Mouse (Mus musculus): ENCODE data around the gene Kirrel2.
"Not testable (repeated sequence)": the region's sequence is repeated elsewhere in the genome, so short reads cannot be mapped to it uniquely, and the experiment has no call there.

Kirrel2 gene

DNA sequence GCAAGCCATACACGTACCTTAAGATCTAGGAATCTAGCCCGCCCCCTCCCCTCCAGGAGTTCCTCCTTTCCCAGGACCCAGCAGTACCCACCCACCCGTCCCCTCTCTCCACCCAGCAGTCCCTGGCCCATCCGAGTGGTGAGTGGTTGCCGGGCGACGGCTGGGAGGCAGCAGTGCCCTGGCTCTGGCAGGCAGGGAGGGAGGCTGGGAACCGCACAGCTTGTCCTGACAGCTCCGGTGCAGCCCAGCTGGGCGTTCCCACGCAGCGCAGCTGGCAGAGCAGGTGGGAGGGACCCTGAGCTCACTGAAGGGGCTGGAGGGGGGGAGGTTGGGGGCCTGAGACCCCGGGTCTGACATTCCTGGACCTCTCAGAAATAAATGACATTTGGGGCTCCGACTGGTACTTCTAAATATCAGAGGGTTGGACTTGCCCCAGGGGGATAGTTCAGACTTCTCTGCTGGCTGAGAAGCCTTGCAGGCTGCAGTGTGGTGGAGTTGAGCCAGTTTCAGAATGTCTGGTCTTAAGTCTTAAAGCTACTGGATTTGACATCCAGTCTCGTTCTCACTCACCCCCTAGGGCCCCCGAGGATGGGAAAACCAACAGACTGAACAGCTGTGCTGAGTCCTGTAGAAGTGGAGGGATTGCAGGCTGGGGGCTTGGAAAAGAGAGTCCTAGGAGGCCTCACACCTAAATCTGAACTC lies at the start of gene Kirrel2, which contains the start of gene Nphs1:
TSS of gene Kirrel2 (minus strand) at position 62 of the 702 bp plus-strand sequence.
TSS of gene Nphs1 (plus strand) at position 687 of the 702 bp plus-strand sequence.
- DNase-seq (ENCODE audit: extremely low spot score, low spot score), result peak; percentile 63

DNA sequence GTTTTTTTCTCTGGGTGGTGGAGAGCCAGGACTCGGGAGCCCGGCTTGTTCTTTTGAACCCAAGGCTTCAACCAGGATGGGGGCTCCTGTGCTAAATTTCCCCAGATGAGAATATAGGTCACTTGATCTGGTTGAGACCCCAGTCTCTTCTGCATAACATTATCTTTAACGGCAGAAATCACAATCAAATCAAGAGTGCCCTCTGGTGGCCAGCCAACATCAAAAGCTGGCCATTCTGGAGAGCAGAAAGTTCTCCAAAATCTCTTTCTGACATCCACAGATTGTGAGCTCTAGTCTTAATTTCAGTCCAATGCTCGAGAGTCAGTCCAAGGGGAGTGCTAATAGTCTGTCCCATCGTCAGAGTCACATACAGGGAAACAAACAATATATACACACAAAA lies 43.7 kb upstream of the Kirrel2 start:
- DNase-seq (ENCODE audit: extremely low spot score, low spot score), result not testable (repeated sequence)

DNA sequence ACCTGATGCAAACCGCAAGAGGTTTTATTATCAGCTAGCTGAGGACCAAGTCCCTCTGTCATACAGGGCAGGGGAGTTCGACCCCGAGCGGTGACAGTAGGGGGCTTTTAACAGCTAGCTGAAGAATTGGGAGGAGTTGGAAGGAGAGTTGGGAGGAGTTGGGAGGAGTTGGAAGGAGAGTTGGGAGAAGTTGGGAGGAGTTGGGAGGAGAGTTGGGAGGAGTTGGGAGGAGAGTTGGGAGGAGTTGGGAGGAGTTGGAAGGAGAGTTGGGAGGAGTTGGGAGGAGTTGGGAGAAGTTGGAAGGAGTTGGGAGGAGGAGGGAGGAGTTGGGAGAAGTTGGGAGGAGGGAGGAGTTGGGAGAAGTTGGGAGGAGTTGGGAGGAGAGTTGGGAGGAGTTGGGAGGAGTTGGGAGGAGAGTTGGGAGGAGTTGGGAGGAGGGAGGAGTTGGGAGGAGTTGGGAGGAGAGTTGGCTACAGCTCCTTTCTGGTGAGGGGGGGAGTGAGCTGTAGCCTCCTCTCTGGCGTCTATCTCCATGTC lies 38.1 kb upstream of the Kirrel2 start:
- not testable (repeated sequence) for DNase-seq (ENCODE audit: extremely low spot score, low spot score)

DNA sequence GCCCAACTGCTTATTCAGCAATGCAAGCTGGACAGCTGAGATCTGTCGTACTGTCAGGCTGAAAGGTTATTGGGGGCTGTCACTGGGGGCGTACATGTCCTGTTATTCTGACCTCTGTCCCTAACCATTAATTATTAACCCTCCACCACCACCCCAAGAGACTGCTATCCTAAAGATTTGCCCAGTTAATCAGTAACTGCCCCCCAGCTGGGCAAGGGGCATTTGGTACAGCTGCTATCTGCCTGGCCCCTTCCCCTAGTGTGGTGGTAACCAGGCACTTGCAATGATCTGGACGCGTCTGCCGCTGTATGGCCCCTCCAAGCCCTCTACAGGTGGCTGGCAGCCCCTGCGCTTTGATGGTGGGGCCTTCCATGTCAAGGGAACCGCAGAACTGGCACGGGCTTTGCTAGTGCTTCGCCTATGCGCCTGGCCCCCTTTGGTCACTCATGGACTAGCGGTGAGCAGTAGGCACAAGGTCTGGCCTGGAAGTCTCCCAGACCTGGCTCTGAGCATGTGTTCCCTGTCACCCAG lies 36.0 kb upstream of the Kirrel2 start, which contains the start of gene Prodh2:
TSS of gene Prodh2 (plus strand) at position 222 of the 531 bp plus-strand sequence.
- no peak for DNase-seq (ENCODE audit: extremely low spot score, low spot score)

DNA sequence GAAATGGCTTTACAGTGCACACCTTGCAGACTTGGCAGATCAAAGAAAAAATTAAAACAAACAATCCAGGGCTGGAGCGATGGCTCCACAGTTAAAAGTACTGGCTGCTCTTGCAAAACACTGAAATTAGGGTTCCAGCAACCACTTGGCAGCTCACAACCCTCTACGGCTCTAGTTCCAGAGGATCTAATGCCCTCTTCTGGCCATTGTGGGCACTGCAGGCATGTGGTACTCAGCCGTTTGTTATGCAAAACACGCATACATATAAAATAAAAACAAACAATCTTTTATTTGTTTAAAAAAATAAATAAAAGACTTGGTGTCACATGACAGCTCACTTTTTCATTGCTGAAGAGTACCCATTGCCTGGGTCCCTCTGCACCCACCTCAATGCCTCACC lies 35.3 kb upstream of the Kirrel2 start:
- peak; percentile 80 for DNase-seq (ENCODE audit: extremely low spot score, low spot score)

DNA sequence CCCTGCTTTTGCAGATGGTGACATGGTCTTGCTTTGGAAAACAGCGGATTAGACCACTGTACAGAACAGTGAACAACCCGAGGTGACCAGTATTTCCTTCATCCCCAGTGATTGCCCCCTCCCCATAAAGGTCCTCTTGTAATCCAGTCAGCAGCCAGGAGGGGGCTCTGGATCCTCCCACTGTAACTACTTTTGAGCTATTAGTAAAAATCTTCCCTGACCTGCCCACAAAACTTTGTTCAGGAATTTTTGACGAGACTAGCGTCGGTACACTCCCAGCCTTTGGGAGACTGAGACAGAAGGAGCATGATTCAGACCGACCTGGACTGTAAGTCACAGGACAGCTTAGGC lies 33.4 kb upstream of the Kirrel2 start:
- no peak for DNase-seq (ENCODE audit: extremely low spot score, low spot score)

DNA sequence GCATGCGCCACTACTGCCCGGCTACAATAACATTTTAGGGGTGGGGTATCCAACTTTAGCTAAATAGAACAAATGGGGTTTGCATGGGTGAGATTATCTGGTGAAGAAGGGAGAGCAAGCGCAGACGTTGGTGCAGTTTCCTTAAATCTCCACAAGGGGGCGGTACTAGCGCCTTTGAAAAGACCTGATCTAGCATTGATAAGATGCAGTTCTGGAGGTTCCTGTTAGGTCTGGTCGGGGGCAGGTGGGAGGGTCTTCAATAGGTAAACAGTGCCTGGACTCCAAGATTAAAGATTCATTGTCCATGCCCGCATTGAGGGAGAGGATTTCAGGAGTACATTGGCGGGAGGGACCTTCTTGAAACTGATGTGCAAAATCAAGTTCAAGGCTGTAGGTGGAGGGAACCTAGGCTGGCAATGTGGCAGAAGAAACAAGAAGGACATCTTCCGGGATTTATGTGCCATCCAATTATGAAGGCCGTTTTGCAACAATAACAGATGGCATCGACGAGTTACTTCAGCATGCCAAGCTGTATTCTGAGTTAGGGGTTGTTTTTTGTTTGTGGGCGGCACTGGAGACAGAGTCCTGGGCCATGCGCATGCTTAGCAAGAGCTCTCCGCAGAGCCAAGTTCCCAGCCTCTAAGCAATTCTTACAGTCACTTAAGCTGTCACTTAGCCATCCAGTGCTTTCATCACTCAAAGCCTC lies 32.9 kb upstream of the Kirrel2 start:
- DNase-seq (ENCODE audit: extremely low spot score, low spot score), result no peak

DNA sequence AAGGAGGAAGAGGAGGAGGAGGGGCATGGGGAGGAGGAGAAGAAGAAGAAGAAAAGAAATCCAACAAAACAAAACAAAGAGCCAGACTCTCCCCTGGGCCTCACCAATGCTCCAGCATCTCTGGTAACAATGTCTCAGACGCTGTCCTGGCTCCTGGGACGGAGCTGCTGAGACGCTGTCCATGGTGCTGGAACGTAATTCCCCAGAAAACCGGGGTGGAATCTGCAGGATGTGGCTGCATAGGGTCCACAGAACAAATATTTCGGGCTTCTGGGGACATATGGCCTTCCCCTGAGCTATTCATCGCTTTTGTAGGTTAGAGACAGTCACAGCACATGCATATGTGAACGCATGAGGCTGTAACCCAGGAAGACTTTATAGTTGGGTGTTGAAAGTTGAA lies 26.8 kb upstream of the Kirrel2 start:
- DNase-seq (ENCODE audit: extremely low spot score, low spot score), result peak; percentile 54

DNA sequence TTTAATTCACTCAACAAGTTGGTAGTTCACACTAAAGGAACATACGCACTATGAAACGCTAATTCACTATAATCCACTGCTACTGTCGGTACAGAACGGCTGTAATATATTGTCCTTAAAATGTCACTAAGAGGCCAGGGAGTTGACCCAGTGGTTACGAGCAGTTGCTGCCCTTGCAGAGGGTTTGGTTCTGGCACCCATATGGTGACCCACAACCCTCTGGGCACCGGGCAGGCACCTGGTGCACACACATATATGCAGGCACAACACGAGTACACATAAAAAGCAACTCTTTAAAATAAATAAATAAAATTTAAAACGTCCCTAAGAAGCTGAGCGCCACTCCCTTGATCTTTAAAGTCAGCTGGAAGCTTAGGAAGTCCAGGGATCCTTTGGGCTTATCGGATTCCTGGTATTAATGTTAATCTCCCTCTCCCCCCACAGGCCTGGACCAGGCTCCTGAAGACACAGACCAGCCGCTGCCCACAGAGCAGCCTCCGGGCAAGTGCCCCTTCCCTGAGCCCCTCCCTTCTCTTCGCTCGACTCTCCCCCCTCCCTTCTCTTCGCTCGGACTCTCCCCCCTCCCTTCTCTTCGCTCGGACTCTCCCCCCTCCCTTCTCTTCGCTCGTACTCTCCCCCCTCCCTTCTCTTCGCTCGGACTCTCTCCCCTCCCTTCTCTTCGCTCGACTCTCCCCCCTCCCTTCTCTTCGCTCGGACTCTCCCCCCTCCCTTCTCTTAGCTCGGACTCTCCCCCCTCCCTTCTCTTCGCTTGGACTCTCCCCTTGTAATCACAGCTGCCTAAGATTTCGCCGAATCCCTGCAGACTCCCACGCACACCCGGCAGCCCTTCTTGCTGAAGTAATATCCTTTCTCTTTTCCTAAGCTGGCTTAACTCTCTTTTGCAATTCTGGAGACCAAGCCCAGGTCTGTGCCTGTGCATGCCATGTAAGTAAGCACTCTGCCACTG lies 20.2 kb upstream of the Kirrel2 start:
- no peak for DNase-seq (ENCODE audit: extremely low spot score, low spot score)

DNA sequence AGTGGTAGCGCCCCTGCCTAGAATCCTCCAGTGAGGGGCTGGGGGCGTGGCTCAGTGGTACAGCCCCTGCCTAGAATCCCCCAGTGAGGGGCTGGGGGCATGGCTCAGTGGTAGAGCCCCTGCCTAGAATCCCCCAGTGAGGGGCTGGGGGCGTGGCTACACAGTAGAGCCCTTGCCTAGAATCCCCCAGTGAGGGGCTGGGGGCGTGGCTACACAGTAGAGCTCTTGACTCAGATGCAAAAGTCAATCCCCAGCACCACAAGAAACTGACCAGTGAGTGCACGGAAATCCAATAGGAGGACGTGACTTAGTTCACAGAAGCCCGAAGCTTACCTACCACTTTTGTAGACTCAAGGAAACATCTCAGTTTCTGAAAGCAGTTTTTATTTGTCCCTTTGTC lies 18.6 kb upstream of the Kirrel2 start:
- not testable (repeated sequence) for DNase-seq (ENCODE audit: extremely low spot score, low spot score)

DNA sequence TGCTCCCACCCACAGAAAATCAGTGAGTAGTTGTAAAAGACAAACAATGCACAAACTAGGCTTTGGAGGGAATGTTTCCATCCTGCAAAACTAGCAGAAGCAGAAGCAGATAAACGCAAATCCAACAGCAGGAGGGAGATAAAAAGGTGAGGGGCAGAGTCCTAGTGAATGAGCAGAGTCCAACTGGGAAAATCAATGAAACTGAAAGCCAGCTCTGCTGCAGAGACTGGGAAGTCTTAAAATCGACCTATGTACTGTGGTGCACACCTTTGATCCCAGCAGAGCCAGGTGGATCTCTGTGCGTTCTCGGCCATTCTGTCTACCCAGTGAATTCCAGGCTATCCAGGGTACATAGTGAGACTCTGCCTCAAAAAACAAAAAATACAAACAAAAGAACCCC lies 17.5 kb upstream of the Kirrel2 start:
- no peak for DNase-seq (ENCODE audit: extremely low spot score, low spot score)

DNA sequence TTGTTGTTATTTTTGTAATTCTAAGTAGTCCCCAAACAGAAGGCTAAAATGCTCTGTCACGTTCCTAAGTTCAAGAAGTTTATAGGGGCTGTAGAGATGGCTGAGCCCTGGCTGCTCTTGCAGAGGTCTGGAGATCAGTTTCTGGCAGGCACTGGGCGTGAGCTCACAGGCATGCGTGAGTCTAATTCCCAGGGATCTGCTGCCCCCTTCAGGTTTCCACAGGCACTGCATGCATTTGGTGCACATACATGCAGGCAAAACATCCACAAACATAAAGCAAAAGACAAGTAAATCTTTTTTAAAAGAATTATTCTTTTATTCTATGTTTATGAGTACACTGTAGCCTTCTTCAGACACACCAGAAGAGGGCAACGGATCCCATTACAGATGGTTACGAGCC lies 14.9 kb upstream of the Kirrel2 start:
- DNase-seq (ENCODE audit: extremely low spot score, low spot score), result no peak

DNA sequence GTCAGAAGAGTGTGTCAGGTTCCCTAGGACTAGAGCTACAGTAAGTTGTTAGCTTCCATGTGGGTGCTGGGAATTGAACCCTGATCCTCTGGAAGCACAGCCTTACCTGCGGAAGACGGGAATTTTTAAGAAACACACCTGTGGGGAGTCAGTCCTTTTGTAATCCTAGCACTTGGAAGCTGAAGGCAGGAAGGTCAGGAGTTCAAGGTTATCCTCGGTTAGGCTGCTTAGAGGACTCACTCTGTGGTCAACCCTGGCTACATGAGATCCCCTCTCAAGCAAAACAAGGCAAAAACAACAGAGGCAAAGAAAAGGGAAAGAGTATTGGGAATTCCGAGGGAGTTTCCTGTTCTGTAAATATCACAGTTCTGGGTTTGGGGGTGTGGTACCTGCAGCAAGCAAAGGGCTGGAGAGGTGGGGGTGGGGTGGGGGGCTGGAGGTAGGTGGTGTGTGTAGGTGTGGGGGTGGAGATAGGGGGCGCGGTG lies 7.4 kb upstream of the Kirrel2 start:
- no peak for DNase-seq (ENCODE audit: extremely low spot score, low spot score)

DNA sequence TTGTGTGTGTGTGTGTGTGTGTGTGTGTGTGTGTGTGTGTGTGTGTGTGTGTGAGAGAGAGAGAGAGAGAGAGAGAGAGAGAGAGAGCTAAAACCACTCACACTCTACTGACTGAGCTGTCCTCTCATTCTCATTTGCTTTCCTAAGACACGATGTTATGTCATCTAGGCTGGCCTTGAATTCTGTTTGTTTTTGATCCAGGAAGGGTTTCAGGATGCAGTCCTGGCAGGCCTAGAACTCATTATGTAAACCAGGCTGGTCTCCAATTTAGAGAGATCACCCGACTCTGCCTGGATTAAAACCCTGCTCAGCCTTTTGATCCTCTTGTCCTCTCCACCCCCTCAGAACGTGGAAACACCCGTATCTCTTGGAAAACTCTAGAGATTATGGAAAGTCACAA lies 6.5 kb upstream of the Kirrel2 start:
- DNase-seq (ENCODE audit: extremely low spot score, low spot score), result no peak

DNA sequence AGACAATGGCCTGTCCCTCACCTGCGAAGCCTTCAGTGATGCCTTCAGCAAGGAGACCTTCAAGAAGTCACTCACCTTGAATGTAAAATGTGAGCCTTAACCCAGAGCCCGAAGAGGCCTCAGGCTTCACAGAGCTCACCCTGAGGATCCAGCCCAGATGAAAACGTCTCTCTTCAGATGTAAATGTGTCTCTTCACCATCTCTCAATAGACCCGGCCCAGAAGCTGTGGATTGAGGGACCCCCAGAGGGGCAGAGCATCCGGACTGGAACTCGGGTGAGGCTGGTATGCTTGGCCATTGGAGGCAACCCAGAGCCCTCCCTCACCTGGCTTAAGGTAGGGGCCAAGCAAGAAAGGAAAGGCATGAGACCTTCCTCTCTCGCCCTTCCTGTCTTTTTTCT lies 6.1 kb upstream of the Kirrel2 start:
- no peak for DNase-seq (ENCODE audit: extremely low spot score, low spot score)

DNA sequence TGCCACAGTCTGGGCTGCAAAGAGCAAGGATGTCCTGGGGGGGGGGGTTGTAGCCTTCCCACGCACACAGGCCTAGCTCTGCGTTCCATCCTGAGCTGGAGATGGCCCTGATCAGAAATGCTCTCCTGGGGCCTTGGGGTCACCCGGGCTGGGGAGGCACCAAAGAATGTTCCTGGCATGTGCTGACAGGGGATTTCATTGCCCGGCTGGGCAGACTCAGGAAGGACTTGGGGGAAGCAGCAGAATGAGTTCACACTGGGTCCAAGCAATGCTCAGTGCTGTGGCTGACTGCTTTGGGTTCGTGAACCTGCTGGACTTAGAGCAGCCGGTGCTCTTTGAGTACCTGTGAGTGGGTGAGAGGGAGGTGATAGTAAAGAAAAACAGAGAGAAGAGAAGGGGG lies 2.0 kb upstream of the Kirrel2 start:
- DNase-seq (ENCODE audit: extremely low spot score, low spot score), result no peak

DNA sequence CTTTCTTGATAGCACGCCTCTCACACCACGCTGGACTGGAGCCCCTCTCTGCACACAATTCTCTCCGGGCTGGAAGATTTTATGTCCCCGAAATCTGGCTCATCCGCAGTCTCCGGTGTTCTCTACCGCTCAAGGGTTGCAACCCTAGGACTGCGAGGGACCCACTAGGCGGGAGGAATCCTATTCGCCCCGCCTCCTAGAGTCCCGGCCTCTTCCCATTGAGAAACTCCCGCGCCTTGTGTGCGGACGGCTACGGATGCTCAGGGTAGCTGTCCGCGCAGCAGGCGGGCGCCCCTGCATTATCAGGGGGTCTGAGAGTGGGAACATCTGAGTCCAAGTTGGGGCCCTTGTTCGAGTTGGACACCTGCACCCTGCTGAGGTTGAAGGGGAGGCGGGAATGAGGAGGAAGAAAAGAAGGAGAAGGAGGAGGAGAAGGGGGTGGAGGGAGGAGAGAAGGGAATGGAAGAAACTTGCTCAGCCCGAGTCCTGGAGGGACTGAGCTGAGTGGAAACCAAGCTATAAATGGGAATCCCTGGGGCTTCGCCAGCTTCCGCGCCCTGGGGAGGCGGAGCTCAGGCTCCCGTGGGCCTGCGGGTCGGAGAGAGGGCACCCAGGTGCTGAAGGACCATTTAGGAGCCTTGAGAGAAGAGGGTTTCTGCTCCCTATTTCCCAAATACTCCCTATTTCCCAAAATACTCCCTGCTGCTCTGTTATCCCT lies 420 bp downstream of the Kirrel2 start:
- DNase-seq (ENCODE audit: extremely low spot score, low spot score), result no peak

DNA sequence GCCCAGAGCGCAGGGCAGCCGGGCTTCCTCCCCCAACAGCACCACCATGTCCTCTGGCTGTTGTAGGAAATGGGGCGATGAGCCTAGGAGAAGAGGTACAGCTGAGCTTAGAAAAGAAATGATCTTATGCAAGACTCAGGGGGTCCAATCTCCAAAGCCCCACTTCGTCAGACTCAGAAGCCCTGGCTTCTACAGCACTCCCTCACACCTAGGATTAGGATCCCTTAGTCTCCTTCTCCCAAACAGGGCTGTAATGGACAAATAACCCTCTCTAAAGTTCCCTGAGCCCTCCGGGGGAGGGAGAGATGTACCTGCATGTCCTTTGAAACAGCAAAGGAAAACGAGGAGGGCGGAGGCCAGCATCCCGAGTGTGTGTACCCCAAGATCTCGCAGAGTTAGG lies 1.0 kb downstream of the Kirrel2 start:
- no peak for DNase-seq (ENCODE audit: extremely low spot score, low spot score)

DNA sequence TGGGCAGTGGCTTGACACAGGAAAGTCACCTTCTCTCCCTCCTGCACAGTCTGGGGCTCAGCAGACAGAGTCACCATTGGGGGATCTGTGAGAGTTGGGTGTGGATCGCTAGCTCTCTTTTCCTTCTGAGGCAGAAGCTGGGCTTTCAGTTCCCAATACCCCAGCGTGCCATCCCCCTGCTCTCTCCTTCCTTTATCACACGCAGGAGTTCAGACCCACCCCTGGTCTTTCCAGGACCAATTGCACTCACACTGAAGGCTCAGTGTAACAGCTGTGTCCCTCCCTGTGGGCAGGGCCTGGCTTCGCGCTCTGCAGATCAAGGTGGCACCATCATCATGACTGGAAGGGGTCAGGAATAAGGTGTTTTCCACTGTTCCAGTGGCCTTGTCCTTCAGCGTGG lies 3.2 kb downstream of the Kirrel2 start:
- no peak for DNase-seq (ENCODE audit: extremely low spot score, low spot score)

DNA sequence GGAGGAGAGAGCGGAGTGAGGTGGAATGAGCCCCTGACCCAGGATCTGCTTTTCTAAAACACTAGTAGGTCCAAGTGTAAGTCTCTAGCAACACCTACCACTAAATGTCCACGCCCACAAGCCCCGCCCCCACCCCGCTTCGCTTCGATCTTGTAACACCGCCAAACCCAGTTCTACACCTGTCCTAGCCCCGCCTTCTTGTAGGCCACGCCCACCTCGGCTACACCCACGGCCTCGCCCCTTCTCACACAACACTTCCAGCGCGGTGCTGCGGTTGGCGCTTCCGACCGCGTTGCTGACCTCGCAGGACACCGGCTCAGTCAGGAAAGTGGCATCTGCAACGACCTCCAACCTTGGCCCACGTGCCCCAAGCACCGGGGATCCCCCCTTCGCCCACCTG lies 3.7 kb downstream of the Kirrel2 start:
- DNase-seq (ENCODE audit: extremely low spot score, low spot score), result no peak
